Mouse (Mus musculus) stomach, embryonic 15.5 days (tissue): ENCODE measurements around the gene Nostrin. TPM values are rescaled to one million over a fixed set of nuclear protein-coding genes. Genes with fewer than 3 reads are reported as not detected.

ENCODE experiments used
- ATAC-seq: fragments of 200-750 bp; cut with Nextera tagmentation; 2 replicates; pipeline ENCODE4 v1.8.0; 2017; ENCODE audit warnings: low read depth, moderate number of reproducible peaks, moderate TSS enrichment; ENCODE audit not compliant: insufficient read depth, low FRiP score
- H3K27ac ChIP-seq: fragments of 300-500 bp; sonication (generic); 2 replicates; pipeline ENCODE4 v1.5.1; 2015; ENCODE audit warnings: mild to moderate bottlenecking, inconsistent platforms
- H3K27me3 ChIP-seq: fragments of 300-500 bp; sonication (generic); replicated peaks from 2 replicates; pipeline ENCODE4 v1.6.1; 2015; ENCODE audit warnings: inconsistent platforms
- H3K36me3 ChIP-seq: fragments of 300-500 bp; sonication (generic); 2 replicates; pipeline ENCODE4 v1.6.1; 2015; ENCODE audit warnings: inconsistent platforms
- H3K4me1 ChIP-seq: fragments of 300-500 bp; sonication (generic); 2 replicates; pipeline ENCODE4 v1.6.1; 2015; ENCODE audit warnings: inconsistent platforms
- H3K4me2 ChIP-seq: fragments of 300-500 bp; sonication (generic); 2 replicates; pipeline ENCODE4 v1.6.1; 2015; ENCODE audit warnings: mild to moderate bottlenecking, inconsistent platforms
- H3K4me3 ChIP-seq: fragments of 300-500 bp; sonication (generic); replicated peaks from 2 replicates; pipeline ENCODE4 v1.5.1; 2015; ENCODE audit warnings: inconsistent platforms
- H3K9ac ChIP-seq: fragments of 300-500 bp; sonication (generic); 2 replicates; pipeline ENCODE4 v1.6.1; 2015; ENCODE audit warnings: inconsistent platforms
- H3K9me3 ChIP-seq: fragments of 300-500 bp; sonication (generic); 2 replicates; pipeline ENCODE4 v1.6.1; 2016; ENCODE audit warnings: inconsistent platforms
- WGBS: fragments of 180-500 bp; shearing (Covaris S2); methylation state at CpG from one replicate; pipeline ENCODE4 v1.1.7; 2015; 5-methylcytosine and 5-hydroxymethylcytosine counted together
- polyA plus RNA-seq: library from polyadenylated mRNA; unstranded; fragments of >200 nt; fragmentation: Nextera tagmentation; extraction: Ambion mirVana; gene quantifications from 2 replicates; pipeline ENCODE4 v1.2.1, GENCODE M21; 2015

Nostrin gene
- polyA plus RNA-seq, 1 experiment from 2014 or later = 10.6 TPM

DNA sequence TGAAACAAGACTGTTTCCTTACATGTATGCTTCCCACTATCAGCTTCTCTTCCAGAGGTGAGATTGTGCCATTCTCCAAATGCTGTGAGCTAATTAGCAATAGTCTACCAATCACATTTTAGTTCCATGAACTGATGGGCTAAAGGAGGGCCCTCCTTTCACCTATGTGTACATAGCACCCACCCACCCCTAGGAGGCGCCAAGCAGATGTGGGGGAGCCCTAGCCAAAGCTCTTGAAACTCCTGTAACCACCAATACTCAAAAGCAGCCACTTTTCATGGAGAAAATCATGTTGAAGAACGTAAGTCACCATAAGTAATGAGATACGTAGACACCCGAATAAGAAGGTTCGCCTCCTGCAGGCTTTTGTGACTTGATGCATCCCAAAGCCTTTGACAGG lies 23.0 kb upstream of the Nostrin start:
- Histone ChIP-seq H3K4me3 (no peak overlapping the region), H3K27me3 (no peaks in the 10 kb centered on the region), H3K9ac (no peak overlapping the region), H3K4me1 (no peaks in the 10 kb centered on the region), H3K4me2 (no peak overlapping the region), H3K36me3 (peaks cover 6% of the 10 kb centered on the region), H3K9me3 (peaks cover 3% of the 10 kb centered on the region; the same call in 1 of the 2 replicates), H3K27ac (no peak overlapping the region)
- no peak for ATAC-seq
- 83% methylated on average over 5 of the region's 5 CpGs for WGBS

DNA sequence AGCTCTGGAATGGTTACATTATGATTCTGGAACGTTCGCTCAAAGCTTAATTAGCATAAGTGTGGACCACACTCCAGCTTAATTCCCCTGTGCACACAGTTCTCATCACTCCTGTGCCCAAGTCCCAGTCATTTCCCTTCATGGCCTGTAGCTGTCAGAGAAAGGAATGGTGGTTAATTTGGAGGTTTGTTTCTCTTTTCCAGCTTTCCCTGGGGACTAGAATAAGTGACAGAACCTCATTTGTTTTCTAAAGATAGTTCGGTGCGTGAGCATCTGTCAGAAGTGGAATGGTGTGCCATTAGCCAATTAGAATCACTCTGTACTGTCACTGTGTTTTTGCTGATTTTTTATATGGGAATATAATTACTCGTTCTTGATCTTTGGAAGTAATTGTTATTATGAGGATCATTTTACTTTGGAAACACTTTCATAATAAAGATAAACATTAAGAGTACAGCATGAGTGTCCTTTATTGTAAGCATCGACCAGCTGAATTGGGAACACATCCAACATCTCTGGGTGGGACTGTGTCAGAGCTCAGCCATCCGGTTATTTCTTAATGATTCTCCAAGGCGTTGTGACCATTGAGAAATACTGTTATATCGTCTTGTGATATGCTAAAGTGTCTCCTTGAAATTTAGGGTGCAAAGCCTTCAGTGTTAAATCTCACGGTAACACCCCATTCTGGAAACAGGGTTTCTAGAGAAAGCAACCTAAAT lies 21.6 kb upstream of the Nostrin start:
- H3K27me3 ChIP-seq = no peaks in the 10 kb centered on the region
- WGBS = 62% methylated on average over 10 of the region's 10 CpGs
- ATAC-seq = no peak
- no peaks in the 10 kb centered on the region for H3K4me1 ChIP-seq
- no peak overlapping the region for H3K27ac ChIP-seq
- H3K4me3 ChIP-seq = no peak overlapping the region
- no peak overlapping the region for H3K4me2 ChIP-seq
- H3K9ac ChIP-seq = no peak overlapping the region
- peaks cover 3% of the 10 kb centered on the region; the same call in 1 of the 2 replicates for H3K9me3 ChIP-seq
- H3K36me3 ChIP-seq = peaks cover 6% of the 10 kb centered on the region

DNA sequence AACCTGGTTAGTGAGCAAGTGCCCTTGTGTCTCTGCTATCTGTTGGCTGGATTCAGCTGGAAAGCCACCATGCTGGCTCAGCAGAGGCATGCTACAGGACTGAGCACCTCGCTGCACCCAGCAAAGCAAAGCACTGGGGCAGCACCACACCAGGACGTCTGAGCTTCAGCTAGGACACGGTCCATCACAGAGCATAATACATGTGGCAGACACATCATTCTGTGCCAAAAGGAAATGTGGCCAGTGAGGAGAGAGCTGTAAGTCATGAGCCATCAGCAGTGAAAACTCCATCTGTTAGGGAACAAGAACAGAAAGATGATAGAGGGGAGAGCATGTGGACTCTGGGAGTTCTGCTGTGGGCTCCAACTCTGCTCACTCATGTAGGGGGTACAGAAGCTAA lies 19.7 kb upstream of the Nostrin start:
- no peak overlapping the region for H3K27ac ChIP-seq
- no peaks in the 10 kb centered on the region for H3K4me1 ChIP-seq
- H3K4me2 ChIP-seq = no peak overlapping the region
- peaks cover 3% of the 10 kb centered on the region; the same call in 1 of the 2 replicates for H3K9me3 ChIP-seq
- H3K9ac ChIP-seq = no peak overlapping the region
- H3K36me3 ChIP-seq = peaks cover 6% of the 10 kb centered on the region
- H3K4me3 ChIP-seq = no peak overlapping the region
- ATAC-seq = no peak
- no peaks in the 10 kb centered on the region for H3K27me3 ChIP-seq
- 95% methylated on average over 3 of the region's 3 CpGs for WGBS

- Histone ChIP-seq H3K4me3 (no peak overlapping the region), H3K9ac (no peak overlapping the region), H3K9me3 (peaks cover 3% of the 10 kb centered on the region; the same call in 1 of the 2 replicates), H3K27ac (no peak overlapping the region), H3K36me3 (peaks cover 6% of the 10 kb centered on the region; the same call in 1 of the 2 replicates), H3K4me2 (no peak overlapping the region), H3K4me1 (no peaks in the 10 kb centered on the region), H3K27me3 (no peaks in the 10 kb centered on the region)
- 71% methylated on average over 4 of the region's 4 CpGs for WGBS
- no peak for ATAC-seq
Observed at GRCm38 (mm10) chr2:69116767-69117166, 18.8 kb upstream of the Nostrin start.

GRCm38 (mm10) chr2:69118994-69119393 lies 16.6 kb upstream of the Nostrin start:
- H3K36me3 ChIP-seq = peaks cover 6% of the 10 kb centered on the region; the same call in 1 of the 2 replicates
- H3K4me2 ChIP-seq = no peak overlapping the region
- no peak overlapping the region for H3K27ac ChIP-seq
- peaks cover 3% of the 10 kb centered on the region; the same call in 1 of the 2 replicates for H3K9me3 ChIP-seq
- no peaks in the 10 kb centered on the region for H3K4me1 ChIP-seq
- 82% methylated on average over 1 of the region's 1 CpGs for WGBS
- no peak overlapping the region for H3K4me3 ChIP-seq
- H3K9ac ChIP-seq = no peak overlapping the region
- no peak for ATAC-seq
- no peaks in the 10 kb centered on the region for H3K27me3 ChIP-seq

DNA sequence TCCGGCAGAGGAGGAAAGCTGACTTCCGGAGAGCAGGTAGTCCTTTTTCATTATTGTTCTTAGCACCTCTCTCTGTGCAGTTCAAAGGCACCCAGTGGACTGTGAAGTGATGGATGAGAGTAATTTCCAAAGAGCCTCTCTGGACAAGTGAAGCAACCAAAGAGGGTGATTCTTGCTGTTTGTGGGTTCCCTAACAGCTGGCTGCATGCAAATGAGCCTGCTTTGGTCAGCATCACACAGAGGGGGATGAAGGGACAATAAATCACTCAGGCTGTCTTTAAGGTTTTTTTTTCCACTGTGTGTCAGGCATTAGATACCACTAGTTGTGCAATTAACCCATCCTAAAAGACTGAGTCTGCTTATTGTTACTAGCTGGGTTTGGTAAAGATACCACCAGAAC lies 15.9 kb upstream of the Nostrin start:
- H3K9ac ChIP-seq = no peak overlapping the region
- ATAC-seq = no peak
- H3K27ac ChIP-seq = no peak overlapping the region
- H3K36me3 ChIP-seq = peaks cover 6% of the 10 kb centered on the region; the same call in 1 of the 2 replicates
- no peak overlapping the region for H3K4me3 ChIP-seq
- H3K4me2 ChIP-seq = no peak overlapping the region
- H3K4me1 ChIP-seq = no peaks in the 10 kb centered on the region
- H3K27me3 ChIP-seq = no peaks in the 10 kb centered on the region
- H3K9me3 ChIP-seq = peaks cover 2% of the 10 kb centered on the region; the same call in 1 of the 2 replicates
- WGBS = 60% methylated on average over 2 of the region's 2 CpGs

DNA sequence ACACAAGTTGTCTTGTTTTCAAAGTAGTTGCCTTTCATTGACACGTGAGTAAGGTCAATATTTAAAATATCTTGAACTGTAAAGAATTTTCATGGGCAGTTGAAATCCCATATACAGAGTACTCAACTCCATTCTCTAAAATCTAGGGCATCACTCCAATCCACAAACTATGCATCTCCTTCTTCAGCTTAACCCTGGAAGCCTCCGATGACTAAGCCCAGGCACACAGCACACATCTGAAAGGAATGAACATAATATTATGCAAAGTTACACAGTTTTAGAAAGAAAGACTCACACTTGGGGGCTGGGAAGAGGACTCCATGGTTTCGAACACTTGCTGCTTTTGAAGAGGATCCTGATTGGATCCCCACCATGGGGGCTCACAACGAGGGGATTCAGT lies 13.9 kb upstream of the Nostrin start:
- Histone ChIP-seq H3K4me1 (no peaks in the 10 kb centered on the region), H3K27ac (no peak overlapping the region), H3K27me3 (no peaks in the 10 kb centered on the region), H3K9ac (no peak overlapping the region), H3K4me3 (no peak overlapping the region), H3K4me2 (no peak overlapping the region), H3K9me3 (no peaks in the 10 kb centered on the region), H3K36me3 (no peaks in the 10 kb centered on the region)
- ATAC-seq = no peak
- WGBS = 87% methylated on average over 4 of the region's 4 CpGs

DNA sequence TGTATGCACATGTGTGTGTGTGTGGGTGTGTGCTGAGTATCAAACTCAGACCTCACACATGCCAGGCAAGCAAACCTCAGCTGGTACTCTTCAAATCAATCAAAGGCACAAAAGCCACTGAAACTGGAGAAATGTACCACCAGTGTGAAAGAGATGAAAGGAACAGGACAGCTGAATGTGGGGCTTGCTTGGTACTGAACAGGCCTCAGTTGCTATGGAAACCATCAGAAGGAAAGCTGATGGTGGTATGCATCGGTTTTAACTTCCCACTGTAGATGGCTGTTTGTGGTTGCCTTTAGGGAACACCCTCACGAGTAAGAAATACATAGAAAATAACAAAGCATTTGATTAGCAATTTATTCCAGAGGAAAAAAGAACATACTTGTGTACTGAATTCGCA lies 10.2 kb upstream of the Nostrin start:
- H3K4me1 ChIP-seq = peaks cover 13% of the 10 kb centered on the region; the same call in 1 of the 2 replicates
- H3K36me3 ChIP-seq = no peaks in the 10 kb centered on the region
- H3K9ac ChIP-seq = no peak overlapping the region
- no peak overlapping the region for H3K4me2 ChIP-seq
- H3K9me3 ChIP-seq = no peaks in the 10 kb centered on the region
- WGBS = 69% methylated on average over 3 of the region's 3 CpGs
- no peak for ATAC-seq
- no peak overlapping the region for H3K27ac ChIP-seq
- H3K4me3 ChIP-seq = no peak overlapping the region
- H3K27me3 ChIP-seq = no peaks in the 10 kb centered on the region

GRCm38 (mm10) chr2:69128321-69128720 lies 7.3 kb upstream of the Nostrin start:
- Histone ChIP-seq H3K9me3 (no peaks in the 10 kb centered on the region), H3K27ac (peak overlapping the region; percentile 2; the same call in 1 of the 2 replicates), H3K4me1 (peaks cover 16% of the 10 kb centered on the region), H3K27me3 (no peaks in the 10 kb centered on the region), H3K9ac (no peak overlapping the region), H3K4me2 (no peak overlapping the region), H3K36me3 (no peaks in the 10 kb centered on the region), H3K4me3 (no peak overlapping the region)
- WGBS = 88% methylated on average over 7 of the region's 7 CpGs
- ATAC-seq = no peak

GRCm38 (mm10) chr2:69128921-69129395 lies 6.6 kb upstream of the Nostrin start:
- 34% methylated on average over 10 of the region's 10 CpGs for WGBS
- Histone ChIP-seq H3K9ac (no peak overlapping the region), H3K4me3 (no peak overlapping the region)

DNA sequence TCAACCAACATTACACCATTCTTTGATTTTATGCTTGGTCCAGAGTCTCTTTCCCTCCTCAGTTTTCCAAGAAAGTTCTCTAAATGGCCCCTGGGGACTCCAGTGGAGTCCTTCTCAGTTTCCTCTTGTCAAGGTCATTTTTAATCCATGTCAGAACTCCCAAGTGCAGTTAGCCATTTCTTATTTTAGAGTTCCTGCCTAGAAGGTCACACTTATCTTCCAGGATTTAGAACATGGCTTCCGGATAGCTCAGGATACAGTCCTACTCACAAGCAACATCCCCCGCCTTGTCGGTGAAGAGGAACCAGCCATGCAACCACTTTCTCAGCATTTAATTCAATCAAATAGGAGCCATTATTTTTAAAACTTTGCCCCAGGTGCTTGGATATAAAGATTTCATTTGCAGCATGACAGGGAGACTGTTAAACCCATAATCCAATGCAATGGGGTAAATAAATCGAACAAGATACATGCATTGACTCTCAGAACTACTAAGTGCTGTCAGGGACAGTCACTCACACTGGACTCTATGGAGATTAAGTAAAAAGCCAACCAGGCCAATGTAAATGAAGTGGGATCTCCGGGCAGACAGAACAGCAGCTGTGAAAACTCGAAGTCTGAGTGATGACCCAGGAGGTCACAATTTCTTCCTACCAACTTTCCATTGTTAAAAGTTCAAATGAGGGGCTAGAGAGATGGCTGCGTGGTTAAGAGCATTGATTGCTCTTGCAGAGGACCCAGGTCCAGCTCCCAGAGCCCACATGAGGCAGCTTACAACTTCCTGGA lies 6.0 kb upstream of the Nostrin start:
- WGBS = 48% methylated on average over 7 of the region's 7 CpGs
- no peak for ATAC-seq
- Histone ChIP-seq H3K9me3 (no peaks in the 10 kb centered on the region), H3K27me3 (no peaks in the 10 kb centered on the region), H3K4me3 (no peak overlapping the region), H3K9ac (no peak overlapping the region), H3K27ac (peak overlapping the region; percentile 67), H3K4me1 (peaks cover 16% of the 10 kb centered on the region), H3K36me3 (no peaks in the 10 kb centered on the region), H3K4me2 (0 out of 2 replicates have a peak overlapping the region, but pooled peaks have one; percentile 26)

More at GRCm38 (mm10) chr2:69128921-69129395, 6.6 kb upstream of the Nostrin start:
- H3K36me3 ChIP-seq = no peaks in the 10 kb centered on the region
- H3K27me3 ChIP-seq = no peaks in the 10 kb centered on the region
- H3K9me3 ChIP-seq = no peaks in the 10 kb centered on the region
- ATAC-seq = peak; percentile 61
- H3K27ac ChIP-seq = peak overlapping the region; percentile 67
- 0 out of 2 replicates have a peak overlapping the region, but pooled peaks have one; percentile 26 for H3K4me2 ChIP-seq
- H3K4me1 ChIP-seq = peaks cover 16% of the 10 kb centered on the region

DNA sequence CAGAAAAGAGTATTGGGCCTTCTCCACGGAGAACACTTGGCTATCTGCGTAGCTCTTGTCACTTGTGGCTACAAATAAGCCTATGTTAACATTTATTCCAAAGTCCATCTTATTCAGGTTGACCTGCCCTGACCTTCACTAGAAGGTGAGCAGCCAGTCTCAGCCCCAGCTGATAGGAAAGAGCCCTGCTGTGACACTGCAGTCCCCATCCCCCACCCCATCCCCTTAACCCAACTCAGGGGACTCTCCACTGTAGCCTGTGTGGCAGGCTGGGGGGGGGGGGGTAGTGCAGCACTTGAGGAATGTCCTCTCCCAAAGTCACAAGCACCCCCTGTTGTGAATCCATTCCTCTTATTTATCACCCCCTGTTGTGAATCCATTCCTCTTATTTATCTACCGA lies 3.6 kb upstream of the Nostrin start:
- ATAC-seq = no peak
- Histone ChIP-seq H3K27me3 (no peaks in the 10 kb centered on the region), H3K9ac (no peak overlapping the region), H3K36me3 (no peaks in the 10 kb centered on the region), H3K4me2 (no peak overlapping the region), H3K9me3 (no peaks in the 10 kb centered on the region), H3K4me1 (peaks cover 29% of the 10 kb centered on the region), H3K27ac (no peak overlapping the region), H3K4me3 (no peak overlapping the region)
- 50% methylated on average over 3 of the region's 3 CpGs for WGBS
